Mouse (Mus musculus) heart, embryonic 13.5 days (tissue): Measurements from ENCODE around the gene Itga6. TPM values are rescaled to one million over a fixed set of nuclear protein-coding genes. Genes with fewer than 3 reads are reported as not detected.

Source experiments
- ATAC-seq: fragments of 200-750 bp; cut with Nextera tagmentation; 2 replicates; pipeline ENCODE4 v1.8.0; 2017; ENCODE audit warnings: moderate TSS enrichment; ENCODE audit not compliant: insufficient number of reproducible peaks, low FRiP score, low TSS enrichment; ENCODE audit errors: extremely low read depth
- H3K27ac ChIP-seq: fragments of 300-500 bp; sonication (generic); replicated peaks from 2 replicates; pipeline ENCODE4 v1.5.1; 2015; ENCODE audit warnings: moderate library complexity, mild to moderate bottlenecking, inconsistent platforms
- H3K27me3 ChIP-seq: fragments of 300-500 bp; sonication (generic); replicated peaks from 2 replicates; pipeline ENCODE4 v1.6.1; 2015; ENCODE audit warnings: mild to moderate bottlenecking, inconsistent platforms
- H3K36me3 ChIP-seq: fragments of 300-500 bp; sonication (generic); 2 replicates; pipeline ENCODE4 v1.6.1; 2015; ENCODE audit warnings: mild to moderate bottlenecking, inconsistent platforms
- H3K4me1 ChIP-seq: fragments of 300-500 bp; sonication (generic); 2 replicates; pipeline ENCODE4 v1.6.1; 2015; ENCODE audit warnings: inconsistent platforms
- H3K4me2 ChIP-seq: fragments of 300-500 bp; sonication (generic); 2 replicates; pipeline ENCODE4 v1.6.1; 2015; ENCODE audit warnings: inconsistent platforms, mild to moderate bottlenecking, moderate library complexity
- H3K4me3 ChIP-seq: fragments of 300-500 bp; sonication (generic); 2 replicates; pipeline ENCODE4 v1.5.1; 2015; ENCODE audit warnings: moderate library complexity, mild to moderate bottlenecking, inconsistent platforms
- H3K9ac ChIP-seq: fragments of 300-500 bp; sonication (generic); 2 replicates; pipeline ENCODE4 v1.6.1; 2015; ENCODE audit warnings: inconsistent platforms, mild to moderate bottlenecking, moderate library complexity
- H3K9me3 ChIP-seq: fragments of 300-500 bp; sonication (generic); 2 replicates; pipeline ENCODE4 v1.6.1; 2016; ENCODE audit warnings: inconsistent platforms
- WGBS: fragments of 180-500 bp; shearing (Covaris S2); methylation state at CpG from one replicate; pipeline ENCODE4 v1.1.7; 2015; ENCODE audit warnings: mixed read lengths; 5-methylcytosine and 5-hydroxymethylcytosine counted together
- polyA plus RNA-seq: library from polyadenylated mRNA; unstranded; fragments of >200 nt; fragmentation: Nextera tagmentation; extraction: Ambion mirVana; gene quantifications from 2 replicates; pipeline ENCODE4 v1.2.1, GENCODE M21; 2015

Itga6 gene
- polyA plus RNA-seq, 1 experiment from 2014 or later = 65.8 TPM

- 5% methylated on average over 32 of the region's 32 CpGs for WGBS
- H3K4me2 ChIP-seq = peak overlapping the region; percentile 93
- H3K27ac ChIP-seq = peak overlapping the region; percentile 88
- H3K36me3 ChIP-seq = peaks cover 10% of the 10 kb centered on the region; the same call in 1 of the 2 replicates
- ATAC-seq = no peak
- H3K9me3 ChIP-seq = no peaks in the 10 kb centered on the region
- H3K27me3 ChIP-seq = no peaks in the 10 kb centered on the region
- peak overlapping the region; percentile 91 for H3K4me3 ChIP-seq
- peak overlapping the region; percentile 94 for H3K9ac ChIP-seq
- peaks cover 37% of the 10 kb centered on the region for H3K4me1 ChIP-seq
Observed at GRCm38 (mm10) chr2:71787591-71788460, 42.4 kb downstream of the Itga6 start.

DNA sequence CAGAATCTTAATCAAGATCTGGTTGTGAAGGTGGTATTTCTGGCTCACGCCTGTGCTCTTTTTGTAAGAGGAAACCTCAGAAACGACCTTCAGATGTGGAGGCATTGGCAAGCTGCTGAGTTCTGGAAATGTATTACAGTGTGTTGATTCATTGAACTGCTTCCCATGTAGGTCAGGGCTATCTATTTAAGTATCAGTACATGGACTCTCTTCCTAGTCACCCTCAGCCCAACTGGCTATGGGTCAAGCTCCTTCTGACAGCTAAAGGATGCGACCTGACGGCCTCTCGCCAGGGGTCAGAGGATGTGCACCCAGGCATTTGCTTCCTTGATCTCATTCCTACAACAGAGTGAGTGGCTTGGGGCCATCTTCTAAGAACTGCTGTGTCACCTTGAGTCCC, 45.3 kb downstream of the Itga6 start:
- no peak overlapping the region for H3K9ac ChIP-seq
- no peaks in the 10 kb centered on the region for H3K9me3 ChIP-seq
- H3K27ac ChIP-seq = no peak overlapping the region
- H3K4me1 ChIP-seq = peaks cover 62% of the 10 kb centered on the region
- H3K27me3 ChIP-seq = no peaks in the 10 kb centered on the region
- 76% methylated on average over 5 of the region's 5 CpGs for WGBS
- peaks cover 10% of the 10 kb centered on the region; the same call in 1 of the 2 replicates for H3K36me3 ChIP-seq
- H3K4me2 ChIP-seq = peak overlapping the region; percentile 93
- H3K4me3 ChIP-seq = no peak overlapping the region
- no peak for ATAC-seq

GRCm38 (mm10) chr2:71791203-71791602, 45.8 kb downstream of the Itga6 start:
- Histone ChIP-seq H3K9ac (no peak overlapping the region), H3K4me1 (peaks cover 59% of the 10 kb centered on the region), H3K36me3 (peaks cover 10% of the 10 kb centered on the region; the same call in 1 of the 2 replicates), H3K4me3 (no peak overlapping the region), H3K27ac (no peak overlapping the region), H3K27me3 (no peaks in the 10 kb centered on the region), H3K4me2 (no peak overlapping the region; the same call in 1 of the 2 replicates), H3K9me3 (no peaks in the 10 kb centered on the region)
- no peak for ATAC-seq
- 73% methylated on average over 2 of the region's 2 CpGs for WGBS

- Histone ChIP-seq H3K4me2 (peak overlapping the region; percentile 47), H3K27me3 (no peaks in the 10 kb centered on the region), H3K4me3 (no peak overlapping the region), H3K9ac (no peak overlapping the region), H3K9me3 (no peaks in the 10 kb centered on the region), H3K36me3 (peaks cover 10% of the 10 kb centered on the region; the same call in 1 of the 2 replicates), H3K4me1 (peaks cover 43% of the 10 kb centered on the region), H3K27ac (no peak overlapping the region)
- no peak for ATAC-seq
- WGBS = 52% methylated on average over 6 of the region's 6 CpGs
Observed at GRCm38 (mm10) chr2:71794139-71794538, 48.7 kb downstream of the Itga6 start.

DNA sequence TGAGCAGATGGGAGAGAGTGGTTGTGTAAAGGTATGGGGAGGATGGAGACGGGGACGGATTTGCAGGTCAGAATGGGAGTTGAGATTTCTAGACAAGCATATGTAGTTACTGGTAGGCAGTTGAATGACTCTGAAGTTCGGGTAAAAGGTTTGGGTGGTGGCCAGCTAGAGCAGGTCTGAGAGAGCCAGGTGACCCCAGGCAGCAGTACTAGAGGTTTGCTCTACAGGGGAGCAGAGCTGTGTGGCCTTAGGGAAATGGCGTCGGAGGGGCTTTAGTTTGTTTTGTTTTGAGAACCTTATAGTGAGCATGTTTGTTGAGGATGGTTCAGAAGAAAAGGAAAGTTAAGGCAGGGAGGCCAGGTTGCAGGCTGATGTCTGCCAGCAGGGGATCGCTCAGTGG, 51.4 kb downstream of the Itga6 start:
- Histone ChIP-seq H3K27ac (no peak overlapping the region), H3K27me3 (no peaks in the 10 kb centered on the region), H3K4me3 (no peak overlapping the region), H3K36me3 (peaks cover 10% of the 10 kb centered on the region; the same call in 1 of the 2 replicates), H3K9ac (no peak overlapping the region), H3K9me3 (no peaks in the 10 kb centered on the region), H3K4me2 (no peak overlapping the region), H3K4me1 (peaks cover 52% of the 10 kb centered on the region)
- 72% methylated on average over 6 of the region's 6 CpGs for WGBS
- ATAC-seq = no peak

- Histone ChIP-seq H3K4me1 (peaks cover 58% of the 10 kb centered on the region), H3K36me3 (no peaks in the 10 kb centered on the region), H3K4me2 (no peak overlapping the region), H3K9ac (0 out of 2 replicates have a peak overlapping the region, but pooled peaks have one; percentile 3), H3K27me3 (no peaks in the 10 kb centered on the region), H3K9me3 (no peaks in the 10 kb centered on the region), H3K4me3 (no peak overlapping the region), H3K27ac (no peak overlapping the region)
- no peak for ATAC-seq
- 76% methylated on average over 6 of the region's 6 CpGs for WGBS
Observed at GRCm38 (mm10) chr2:71800798-71801197, 55.4 kb downstream of the Itga6 start.

GRCm38 (mm10) chr2:71801691-71802090, 56.3 kb downstream of the Itga6 start:
- no peak overlapping the region for H3K4me3 ChIP-seq
- no peaks in the 10 kb centered on the region for H3K27me3 ChIP-seq
- H3K9me3 ChIP-seq = no peaks in the 10 kb centered on the region
- H3K4me1 ChIP-seq = peaks cover 67% of the 10 kb centered on the region
- 59% methylated on average over 7 of the region's 7 CpGs for WGBS
- no peak overlapping the region for H3K4me2 ChIP-seq
- no peak overlapping the region for H3K27ac ChIP-seq
- no peak for ATAC-seq
- H3K36me3 ChIP-seq = no peaks in the 10 kb centered on the region
- peak overlapping the region; percentile 40; the same call in 1 of the 2 replicates for H3K9ac ChIP-seq

- H3K36me3 ChIP-seq = no peaks in the 10 kb centered on the region
- no peak overlapping the region for H3K4me2 ChIP-seq
- no peak overlapping the region for H3K9ac ChIP-seq
- no peaks in the 10 kb centered on the region for H3K9me3 ChIP-seq
- peaks cover 68% of the 10 kb centered on the region for H3K4me1 ChIP-seq
- WGBS = 70% methylated on average over 4 of the region's 4 CpGs
- H3K27ac ChIP-seq = no peak overlapping the region
- ATAC-seq = no peak
- H3K27me3 ChIP-seq = no peaks in the 10 kb centered on the region
- no peak overlapping the region for H3K4me3 ChIP-seq
Observed at GRCm38 (mm10) chr2:71802131-71802530, 56.7 kb downstream of the Itga6 start.

- 64% methylated on average over 7 of the region's 7 CpGs for WGBS
- H3K27me3 ChIP-seq = no peaks in the 10 kb centered on the region
- peaks cover 4% of the 10 kb centered on the region for H3K36me3 ChIP-seq
- no peak overlapping the region for H3K27ac ChIP-seq
- H3K9me3 ChIP-seq = no peaks in the 10 kb centered on the region
- H3K4me2 ChIP-seq = no peak overlapping the region
- H3K4me3 ChIP-seq = no peak overlapping the region
- ATAC-seq = no peak
- no peak overlapping the region; the same call in 1 of the 2 replicates for H3K9ac ChIP-seq
- peaks cover 83% of the 10 kb centered on the region for H3K4me1 ChIP-seq
Observed at GRCm38 (mm10) chr2:71805120-71805519, 59.7 kb downstream of the Itga6 start.

- ATAC-seq = no peak
- no peak overlapping the region for H3K4me3 ChIP-seq
- H3K27me3 ChIP-seq = no peaks in the 10 kb centered on the region
- H3K36me3 ChIP-seq = peaks cover 5% of the 10 kb centered on the region
- H3K27ac ChIP-seq = no peak overlapping the region
- no peaks in the 10 kb centered on the region for H3K9me3 ChIP-seq
- no peak overlapping the region for H3K9ac ChIP-seq
- 47% methylated on average over 11 of the region's 11 CpGs for WGBS
- H3K4me1 ChIP-seq = peaks cover 78% of the 10 kb centered on the region
- no peak overlapping the region for H3K4me2 ChIP-seq
Observed at GRCm38 (mm10) chr2:71805611-71806567, 60.5 kb downstream of the Itga6 start.

DNA sequence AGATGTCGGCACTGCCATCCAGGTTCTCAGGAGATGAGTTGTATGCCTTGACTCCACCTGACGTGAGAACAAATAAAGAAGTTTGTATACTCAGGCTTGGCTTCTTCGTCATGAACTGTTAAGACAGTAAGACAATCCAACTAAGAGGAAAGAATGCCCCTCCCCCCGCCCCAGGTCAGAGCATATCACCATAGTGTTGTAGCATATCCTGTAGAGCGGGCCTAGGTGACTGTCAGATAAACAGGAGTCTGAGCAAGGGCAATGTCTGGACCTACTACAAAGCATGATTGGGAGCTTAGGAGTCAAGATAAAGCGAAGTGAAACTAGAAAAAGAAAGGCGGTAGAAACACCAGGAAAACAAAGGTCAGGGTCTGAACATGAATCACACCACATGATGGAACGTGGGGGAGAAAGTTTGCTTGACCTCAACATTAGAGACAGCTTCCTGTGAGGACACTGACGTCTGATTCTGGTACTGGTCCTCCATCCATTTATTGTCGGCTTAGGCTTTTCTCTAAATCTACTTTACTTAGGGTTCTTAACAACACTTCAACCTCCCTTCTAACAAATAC, 64.0 kb downstream of the Itga6 start:
- no peak overlapping the region for H3K4me2 ChIP-seq
- no peak; the same call in 1 of the 2 replicates for ATAC-seq
- H3K27me3 ChIP-seq = no peaks in the 10 kb centered on the region
- 0 out of 2 replicates have a peak overlapping the region, but pooled peaks have one; percentile 15 for H3K27ac ChIP-seq
- H3K4me1 ChIP-seq = peaks cover 80% of the 10 kb centered on the region
- no peak overlapping the region for H3K9ac ChIP-seq
- H3K36me3 ChIP-seq = peaks cover 5% of the 10 kb centered on the region
- WGBS = 50% methylated on average over 10 of the region's 10 CpGs
- no peak overlapping the region for H3K4me3 ChIP-seq
- H3K9me3 ChIP-seq = no peaks in the 10 kb centered on the region
